Mouse (Mus musculus): ENCODE results near the gene Phlda3.

Phlda3 gene

GRCm38 (mm10) chr1:135765645-135766591 is at the start of gene Phlda3:
TSS of gene Phlda3 (plus strand) at chr1:135766119.
- DNase-seq: peak; percentile 42 to 45

DNA sequence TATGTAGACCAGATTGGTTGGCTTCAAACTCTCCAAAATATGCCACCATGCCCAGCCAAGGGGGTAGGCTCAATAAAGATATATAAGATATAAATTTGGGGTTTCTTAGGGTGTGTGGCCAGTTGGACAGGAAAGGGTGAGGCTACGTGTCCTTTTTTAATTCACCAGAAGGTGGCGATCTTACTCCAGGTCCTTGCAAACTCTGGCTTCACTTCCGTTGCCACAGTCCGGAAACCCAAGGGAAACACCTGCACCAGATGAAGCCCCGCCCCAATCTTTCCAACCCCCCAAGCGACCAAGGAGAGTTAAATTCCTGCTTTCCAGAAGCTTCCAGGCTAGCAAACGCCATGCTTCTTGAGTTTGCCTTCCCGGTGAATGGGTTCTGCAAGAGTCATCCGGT is 46.4 kb upstream of the Phlda3 start:
- DNase-seq: peak; percentile 80 to 83

DNA sequence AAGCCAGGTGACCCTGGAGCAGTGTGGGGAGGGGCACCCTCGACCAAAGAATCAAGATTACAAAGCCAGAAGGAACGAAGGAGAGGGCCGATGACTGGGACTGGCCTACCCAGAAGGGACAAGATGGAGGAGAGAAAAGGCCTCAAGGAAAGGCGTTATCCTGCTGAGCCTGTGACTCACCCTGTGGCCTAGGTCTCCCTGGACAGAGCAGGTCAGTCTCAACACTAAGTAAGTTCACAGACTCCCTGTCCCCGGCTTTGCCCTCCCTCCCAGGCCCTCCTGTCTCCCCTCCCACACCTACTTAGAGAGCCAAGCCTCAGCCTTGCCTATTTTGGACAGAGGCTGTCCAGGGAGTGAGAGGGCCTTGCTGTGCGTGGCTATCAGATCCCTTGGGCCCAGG is 45.9 kb upstream of the Phlda3 start, which contains the start of gene Csrp1:
Gene Csrp1 (plus strand): TSS at position 79 of the 400 bp plus-strand sequence.
- no peak for DNase-seq

- no peak for DNase-seq
Observed at GRCm38 (mm10) chr1:135723016-135723415, 42.9 kb upstream of the Phlda3 start.

- no peak for DNase-seq
Observed at GRCm38 (mm10) chr1:135724134-135724533, 41.8 kb upstream of the Phlda3 start.

- no peak for DNase-seq
Observed at GRCm38 (mm10) chr1:135725324-135725723, 40.6 kb upstream of the Phlda3 start.

DNA sequence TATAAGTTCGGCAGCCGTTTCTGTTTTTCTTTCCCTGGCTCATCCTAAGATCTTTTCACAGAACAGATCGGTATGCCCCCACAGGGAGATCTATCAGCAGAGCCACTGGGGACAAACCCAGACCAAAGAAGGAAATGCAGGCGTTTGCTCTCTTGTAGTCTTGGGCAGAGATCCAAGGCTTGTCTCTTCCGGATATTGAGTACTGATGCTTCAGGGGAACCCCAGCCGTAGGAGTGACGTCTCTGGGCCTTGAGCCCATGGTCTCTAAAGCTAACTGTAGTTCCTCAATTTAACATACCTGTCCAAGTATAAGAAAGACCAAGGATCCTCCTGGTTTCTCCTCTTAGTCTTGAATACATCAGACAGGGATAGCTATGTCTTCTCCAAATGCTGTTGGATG is 40.0 kb upstream of the Phlda3 start:
- peak; percentile 77 to 85 for DNase-seq

GRCm38 (mm10) chr1:135728631-135729366 is 37.1 kb upstream of the Phlda3 start:
- peak; percentile 90 to 92 for DNase-seq

- no peak for DNase-seq
Observed at GRCm38 (mm10) chr1:135729367-135729713, 36.6 kb upstream of the Phlda3 start.

- DNase-seq: no peak
Observed at GRCm38 (mm10) chr1:135729821-135730220, 36.1 kb upstream of the Phlda3 start.

DNA sequence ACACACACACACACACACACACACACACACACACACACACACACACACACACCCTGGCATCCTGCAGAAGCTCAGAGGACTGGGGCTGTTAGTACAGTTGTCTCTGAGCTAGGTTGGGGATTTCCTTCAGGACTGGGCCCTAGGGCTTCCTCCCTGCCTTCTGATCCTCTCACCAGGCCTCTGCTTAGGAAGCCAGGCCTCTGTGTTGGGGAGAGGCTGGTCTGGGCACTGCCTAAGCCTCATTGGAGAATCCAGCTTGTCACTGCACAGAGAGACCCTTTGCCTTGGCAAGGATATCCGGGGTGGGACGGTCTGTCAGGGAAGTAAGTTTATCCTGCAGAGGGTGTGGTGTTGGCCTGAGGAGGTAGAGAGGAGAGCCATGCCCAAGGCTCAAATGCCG is 35.6 kb upstream of the Phlda3 start:
- no peak for DNase-seq

- no peak for DNase-seq
Observed at GRCm38 (mm10) chr1:135731393-135731792, 34.5 kb upstream of the Phlda3 start.

DNA sequence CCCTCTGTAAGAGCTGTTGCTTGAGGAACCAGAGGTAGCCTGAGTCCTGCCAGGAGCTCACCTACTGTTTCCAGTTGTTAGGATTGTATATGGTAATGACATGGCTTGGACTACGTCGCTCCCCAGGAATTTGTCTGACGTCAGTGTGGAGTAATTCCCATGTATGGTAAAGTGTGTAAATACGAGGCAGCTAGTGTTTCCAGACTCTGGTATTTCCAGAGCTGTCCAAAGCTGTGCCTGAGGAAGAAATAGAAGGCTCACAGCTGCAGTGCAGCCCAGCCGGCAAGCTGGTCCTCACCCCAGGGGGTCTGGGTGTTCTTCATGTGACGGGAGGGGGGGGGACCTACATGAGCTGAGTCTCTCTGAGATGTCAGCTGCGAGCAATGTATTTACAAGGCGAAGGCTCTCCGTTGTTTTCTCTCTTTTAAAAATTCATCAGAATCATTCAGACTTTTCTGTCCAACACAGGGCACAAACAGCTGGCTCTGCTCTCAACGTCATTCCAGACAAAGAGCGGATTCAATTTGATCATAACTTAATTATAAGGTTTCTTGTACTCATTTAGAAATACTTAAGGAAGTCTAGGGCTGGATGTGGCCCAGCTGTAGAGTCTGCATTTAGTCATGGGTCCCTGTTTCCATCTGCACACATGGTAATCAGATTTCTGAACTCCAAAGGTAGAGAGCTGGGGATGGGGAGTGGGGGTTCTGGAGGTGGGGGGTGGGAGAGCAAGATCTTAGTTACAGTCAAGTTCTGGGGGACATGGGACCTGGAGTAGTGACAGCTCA is 33.8 kb upstream of the Phlda3 start:
- DNase-seq: no peak

DNA sequence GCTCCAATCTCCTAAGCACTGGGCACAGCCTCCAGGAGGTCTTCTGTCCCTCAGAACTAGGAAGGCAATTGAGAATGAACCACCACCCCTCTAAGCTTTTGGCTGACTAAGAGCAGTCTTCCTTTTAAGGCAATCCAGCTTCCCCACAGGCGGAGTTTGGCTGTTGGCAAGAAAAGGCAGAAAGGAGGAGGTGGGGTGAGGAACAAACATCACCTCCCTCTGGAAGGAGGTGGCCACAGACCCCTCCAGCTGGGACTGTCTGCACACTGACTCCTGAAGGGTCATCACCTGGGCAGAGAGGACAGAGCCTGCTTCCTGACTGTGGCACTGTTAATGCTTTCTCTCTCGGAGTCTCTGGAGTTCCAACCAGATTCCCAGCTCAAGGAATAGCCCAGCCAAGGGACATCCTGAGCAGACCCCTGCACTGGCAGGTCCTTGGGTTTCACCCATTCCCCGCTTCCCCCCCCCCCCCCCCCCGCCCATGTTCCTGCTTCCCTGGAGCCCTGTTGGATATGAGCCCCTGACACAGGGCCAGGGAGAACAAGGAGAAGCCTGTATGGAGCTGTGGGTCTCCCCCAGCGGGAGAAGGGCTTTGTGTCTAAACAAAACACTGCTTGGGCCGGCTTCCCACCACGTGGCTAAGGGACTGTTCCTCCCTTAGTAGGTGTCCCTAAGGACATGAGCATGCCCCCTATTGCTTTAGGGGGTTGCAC is 31.5 kb upstream of the Phlda3 start:
- DNase-seq: no peak

GRCm38 (mm10) chr1:135735460-135735859 is 30.5 kb upstream of the Phlda3 start:
- DNase-seq: no peak

DNA sequence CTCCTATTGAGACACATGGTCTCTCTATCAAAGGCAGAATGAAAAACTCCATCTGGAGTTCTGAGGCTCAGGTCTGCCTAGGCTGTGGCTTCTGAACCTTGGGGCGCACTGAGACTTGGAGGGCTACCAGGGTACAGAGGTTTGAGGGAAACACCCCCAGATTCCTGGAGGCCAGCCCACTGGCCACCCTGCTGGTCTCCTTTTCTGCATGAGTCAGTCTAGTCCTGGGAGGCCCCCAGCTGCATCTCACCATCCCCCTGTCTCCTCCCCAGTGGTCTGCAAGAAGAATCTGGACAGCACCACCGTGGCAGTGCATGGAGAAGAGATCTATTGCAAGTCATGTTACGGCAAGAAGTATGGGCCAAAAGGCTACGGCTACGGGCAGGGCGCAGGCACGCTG is 20.9 kb upstream of the Phlda3 start:
- no peak for DNase-seq

GRCm38 (mm10) chr1:135746248-135746647 is 19.7 kb upstream of the Phlda3 start:
- DNase-seq: no peak

GRCm38 (mm10) chr1:135752737-135753348 is 13.1 kb upstream of the Phlda3 start:
- peak; percentile 89 to 91 for DNase-seq

- DNase-seq: no peak
Observed at GRCm38 (mm10) chr1:135755287-135755686, 10.6 kb upstream of the Phlda3 start.

DNA sequence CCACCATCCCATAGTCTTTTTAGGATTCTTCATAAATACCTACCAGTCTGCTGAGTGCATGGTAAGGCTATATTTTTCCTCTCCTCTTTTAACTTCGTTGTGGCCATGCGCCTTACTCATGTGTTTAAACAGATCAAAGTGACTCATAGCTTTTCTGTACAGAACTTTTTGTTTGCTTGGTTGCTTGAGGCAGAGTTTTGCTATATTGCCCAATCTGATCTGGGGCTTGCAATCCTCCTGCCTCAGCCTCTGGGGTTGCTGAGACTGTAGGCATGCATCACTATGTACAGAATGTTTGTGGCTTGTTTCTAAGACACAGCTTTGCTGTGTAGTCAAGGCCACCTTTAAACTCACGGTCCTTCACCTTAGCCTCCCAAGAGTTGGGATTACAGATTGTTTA is 10.0 kb upstream of the Phlda3 start:
- no peak for DNase-seq

- DNase-seq: no peak
Observed at GRCm38 (mm10) chr1:135757287-135757686, 8.6 kb upstream of the Phlda3 start.

- DNase-seq: no peak
Observed at GRCm38 (mm10) chr1:135759685-135760084, 6.2 kb upstream of the Phlda3 start.

Measured in B cell, adult 2 months (primary cell).